Mouse (Mus musculus) heart, embryonic 14.5 days (tissue): ENCODE measurements around the gene Dguok. TPM values are rescaled to one million over a fixed set of nuclear protein-coding genes. Genes with fewer than 3 reads are reported as not detected.
A peak's percentile ranks its signal among the peaks of the same experiment; 100 is the strongest.

Source experiments
- ATAC-seq: fragments of 200-750 bp; cut with Nextera tagmentation; 2 replicates; pipeline ENCODE4 v1.8.0; 2017; ENCODE audit warnings: low read depth, moderate TSS enrichment; ENCODE audit not compliant: insufficient number of reproducible peaks, insufficient read depth, low FRiP score
- H3K27ac ChIP-seq, 2 experiments: fragments of 200-500 bp in 1 of 2; fragments of 300-500 bp in 1 of 2; sonication (generic) in 1 of 2; replicated peaks in 1 of 2; 2 replicates each; pipeline ENCODE4 v1.5.1; 2012 to 2014; ENCODE audit warnings: low read depth in 2 of 2, low read length in 2 of 2, control low read depth in 1 of 2, mild to moderate bottlenecking in 1 of 2, mixed read lengths in 1 of 2; ENCODE audit not compliant: control insufficient read depth in 1 of 2, insufficient read depth in 1 of 2
- H3K27me3 ChIP-seq: fragments of 300-500 bp; sonication (generic); 2 replicates; pipeline ENCODE4 v1.6.1; 2014; ENCODE audit warnings: mild to moderate bottlenecking, low read length, control low read depth; ENCODE audit not compliant: control insufficient read depth, insufficient read depth
- H3K36me3 ChIP-seq: fragments of 300-500 bp; sonication (generic); 2 replicates; pipeline ENCODE4 v1.6.1; 2014; ENCODE audit warnings: mild to moderate bottlenecking, control low read depth, low read length, mixed read lengths; ENCODE audit not compliant: control insufficient read depth, insufficient read depth
- H3K4me1 ChIP-seq, 2 experiments: fragments of 200-500 bp in 1 of 2; fragments of 300-500 bp in 1 of 2; sonication (generic) in 1 of 2; 2 replicates each; pipeline ENCODE4 v1.6.1; 2012 to 2014; ENCODE audit warnings: low read length in 2 of 2, control low read depth in 1 of 2, mixed read lengths in 1 of 2; ENCODE audit not compliant: control insufficient read depth in 2 of 2, insufficient read depth in 2 of 2
- H3K4me2 ChIP-seq: fragments of 300-500 bp; sonication (generic); 2 replicates; pipeline ENCODE4 v1.6.1; 2014; ENCODE audit warnings: mild to moderate bottlenecking, low read length
- H3K4me3 ChIP-seq, 2 experiments: fragments of 200-500 bp in 1 of 2; fragments of 300-500 bp in 1 of 2; sonication (generic) in 1 of 2; 2 replicates each; pipeline ENCODE4 v1.5.1; 2012 to 2014; ENCODE audit warnings: low read length in 2 of 2, mild to moderate bottlenecking in 2 of 2, control low read depth in 1 of 2, low read depth in 1 of 2, moderate library complexity in 1 of 2; ENCODE audit not compliant: control insufficient read depth in 1 of 2, insufficient read depth in 1 of 2
- H3K9ac ChIP-seq: fragments of 300-500 bp; sonication (generic); 2 replicates; pipeline ENCODE4 v1.6.1; 2014; ENCODE audit warnings: mild to moderate bottlenecking, low read length
- H3K9me3 ChIP-seq: fragments of 300-500 bp; sonication (generic); 2 replicates; pipeline ENCODE4 v1.6.1; 2016; ENCODE audit warnings: low read length, control low read depth; ENCODE audit not compliant: control insufficient read depth
- WGBS: fragments of 180-500 bp; shearing (Covaris S2); extraction: QIAGEN DNeasy Blood & Tissue Kit; methylation state at CpG from one replicate; pipeline ENCODE4 v1.1.7; 2014; 5-methylcytosine and 5-hydroxymethylcytosine counted together
- polyA plus RNA-seq: library from polyadenylated mRNA; unstranded; fragments of >200 nt; fragmentation: Nextera tagmentation; extraction: Ambion mirVana; gene quantifications from 2 replicates; pipeline ENCODE4 v1.2.1, GENCODE M21; 2014

The Dguok gene
- polyA plus RNA-seq, 1 experiment from 2014 or later, result 59.1 TPM

- H3K27ac ChIP-seq, result peak overlapping the region; percentile 88 to 90
- ATAC-seq, result peak; percentile 67
- H3K36me3 ChIP-seq, result peaks cover 21% of the 10 kb centered on the region
- 3% methylated on average over 13 of the region's 13 CpGs for WGBS
- H3K27me3 ChIP-seq, result no peaks in the 10 kb centered on the region
- peaks cover 56 to 74% of the 10 kb centered on the region in 2 experiments for H3K4me1 ChIP-seq
- peak overlapping the region; percentile 89 for H3K4me2 ChIP-seq
- peak overlapping the region; percentile 35; the same call in 1 of the 2 replicates for H3K9ac ChIP-seq
- H3K4me3 ChIP-seq, result peak overlapping the region in 1 of 2 experiments; percentile 8; a peak in 2 of 4 replicates
- H3K9me3 ChIP-seq, result no peaks in the 10 kb centered on the region
Observed at GRCm38 (mm10) chr6:83443441-83444340, 63.1 kb downstream of the Dguok start.

DNA sequence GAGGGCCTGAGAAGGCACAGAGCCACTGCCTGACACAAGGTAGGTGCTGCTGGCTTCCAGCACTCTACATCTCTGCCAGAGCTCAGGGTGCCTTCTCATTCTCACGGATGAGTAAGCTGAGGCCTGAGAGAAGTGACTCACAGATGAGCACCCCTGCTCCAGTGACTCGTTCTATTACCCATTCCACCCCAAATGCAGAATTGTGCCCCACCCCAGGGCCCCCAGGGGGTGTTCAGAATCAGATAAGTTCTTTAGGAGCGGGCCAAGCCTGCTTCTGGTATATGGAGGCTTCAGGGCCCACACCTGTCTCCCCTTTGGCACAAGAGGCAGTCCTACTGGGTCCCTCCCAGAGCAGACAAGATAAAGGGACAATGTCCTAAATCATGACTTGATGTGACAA, 64.1 kb downstream of the Dguok start:
- Histone ChIP-seq H3K4me2 (peak overlapping the region; percentile 89), H3K27me3 (no peaks in the 10 kb centered on the region), H3K4me1 (peaks cover 54 to 74% of the 10 kb centered on the region in 2 experiments), H3K4me3 (peak overlapping the region in 1 of 2 experiments; percentile 1; a peak in 1 of 4 replicates), H3K9me3 (no peaks in the 10 kb centered on the region), H3K27ac (peak overlapping the region; percentile 88 to 90), H3K36me3 (peaks cover 21% of the 10 kb centered on the region), H3K9ac (peak overlapping the region; percentile 88; the same call in 1 of the 2 replicates)
- 42% methylated on average over 3 of the region's 3 CpGs for WGBS
- ATAC-seq, result no peak

GRCm38 (mm10) chr6:83441259-83442061, 65.3 kb downstream of the Dguok start:
- Histone ChIP-seq H3K9ac (peak overlapping the region; percentile 88), H3K4me1 (peaks cover 48 to 67% of the 10 kb centered on the region in 2 experiments), H3K9me3 (no peaks in the 10 kb centered on the region), H3K4me3 (peak overlapping the region; percentile 62 to 75), H3K27me3 (no peaks in the 10 kb centered on the region), H3K36me3 (peaks cover 25% of the 10 kb centered on the region), H3K4me2 (peak overlapping the region; percentile 89), H3K27ac (peak overlapping the region; percentile 76 to 90)
- peak; percentile 84 for ATAC-seq
- WGBS, result 0% methylated on average over 44 of the region's 48 CpGs

- peak overlapping the region; percentile 63 to 90 for H3K27ac ChIP-seq
- peaks cover 27% of the 10 kb centered on the region for H3K36me3 ChIP-seq
- peak overlapping the region; percentile 62 to 75 for H3K4me3 ChIP-seq
- 3% methylated on average over 26 of the region's 26 CpGs for WGBS
- peak overlapping the region; percentile 89 for H3K4me2 ChIP-seq
- H3K27me3 ChIP-seq, result no peaks in the 10 kb centered on the region
- peaks cover 44 to 66% of the 10 kb centered on the region in 2 experiments for H3K4me1 ChIP-seq
- 0 out of 2 replicates have a peak, but pooled peaks have one; percentile 14 for ATAC-seq
- no peaks in the 10 kb centered on the region for H3K9me3 ChIP-seq
- peak overlapping the region; percentile 88 for H3K9ac ChIP-seq
Observed at GRCm38 (mm10) chr6:83440510-83441258, 66.1 kb downstream of the Dguok start.

- Histone ChIP-seq H3K27me3 (no peaks in the 10 kb centered on the region), H3K9ac (peak overlapping the region; percentile 88), H3K36me3 (peaks cover 29% of the 10 kb centered on the region), H3K4me3 (peak overlapping the region; percentile 62 to 75; a peak in 3 of 4 replicates), H3K4me1 (peaks cover 46 to 69% of the 10 kb centered on the region in 2 experiments), H3K27ac (peak overlapping the region in 1 of 2 experiments; percentile 90; a peak in 1 of 4 replicates), H3K4me2 (peak overlapping the region; percentile 89), H3K9me3 (no peaks in the 10 kb centered on the region)
- no peak for ATAC-seq
- 23% methylated on average over 3 of the region's 3 CpGs for WGBS
Observed at GRCm38 (mm10) chr6:83440197-83440509, 66.6 kb downstream of the Dguok start.

DNA sequence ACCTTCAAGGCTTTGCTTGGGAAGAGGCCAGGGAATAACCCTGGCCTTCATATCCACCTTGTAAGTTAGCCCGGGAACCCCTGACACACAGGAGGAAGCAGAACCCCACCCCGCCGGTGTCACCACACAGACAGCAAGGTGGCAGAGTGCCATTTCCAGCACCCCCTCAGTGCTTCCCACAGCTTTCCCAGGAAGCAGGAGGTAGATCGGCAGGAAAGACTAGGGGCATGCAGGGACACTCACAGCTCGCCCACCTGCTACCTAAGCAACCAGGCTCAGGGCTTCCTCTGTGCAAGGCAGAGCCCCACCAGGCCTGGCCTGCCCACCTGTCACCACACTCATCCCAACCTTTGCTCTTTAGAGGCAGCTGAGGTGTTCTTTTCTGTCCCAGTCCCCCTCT, 67.0 kb downstream of the Dguok start:
- no peaks in the 10 kb centered on the region for H3K27me3 ChIP-seq
- peaks cover 46 to 71% of the 10 kb centered on the region in 2 experiments for H3K4me1 ChIP-seq
- H3K4me3 ChIP-seq, result peak overlapping the region in 1 of 2 experiments; percentile 75; a peak in 2 of 4 replicates
- no peak for ATAC-seq
- H3K27ac ChIP-seq, result peak overlapping the region in 1 of 2 experiments; percentile 41; a peak in 1 of 4 replicates
- H3K9me3 ChIP-seq, result no peaks in the 10 kb centered on the region
- 66% methylated on average over 5 of the region's 5 CpGs for whole genome bisulfite sequencing
- peaks cover 29% of the 10 kb centered on the region for H3K36me3 ChIP-seq
- H3K9ac ChIP-seq, result peak overlapping the region; percentile 88
- peak overlapping the region; percentile 89 for H3K4me2 ChIP-seq
